Mouse (Mus musculus) C2C12 (cell line): ENCODE measurements at regions not wholly inside any gene's neighbourhood (a gene's known extent, or its start where the extent isn't known, plus 50 kb on each side); places are given as distances from the start of the nearest gene placed in this dataset.

Experiments
- CEBPB ChIP-seq: IDR thresholded peaks from one replicate; pipeline ENCODE4 v1.6.1; 2011; ENCODE audit warnings: low read depth, mild to moderate bottlenecking, control low read depth, moderate library complexity
- CTCF ChIP-seq: IDR thresholded peaks from one replicate; pipeline ENCODE4 v1.5.1; 2011; ENCODE audit not compliant: control insufficient read depth, insufficient read depth, insufficient read length
- MAX ChIP-seq: IDR thresholded peaks from one replicate; pipeline ENCODE4 v1.6.1; 2011; ENCODE audit warnings: mild to moderate bottlenecking, control low read depth
- MYOD1 ChIP-seq: IDR thresholded peaks from one replicate; pipeline ENCODE4 v1.6.1; 2011; ENCODE audit warnings: low read depth; ENCODE audit not compliant: control insufficient read depth, insufficient read length
- MYOG ChIP-seq: IDR thresholded peaks from one replicate; pipeline ENCODE4 v1.6.1; 2011; ENCODE audit not compliant: control insufficient read depth, insufficient read length; ENCODE audit errors: extremely low read depth
- USF1 ChIP-seq: IDR thresholded peaks from one replicate; pipeline ENCODE4 v1.6.1; 2011; ENCODE audit warnings: low read depth, mild to moderate bottlenecking, control low read depth, moderate library complexity

GRCm38 (mm10) chr19:15057801-15058200 is 459.9 kb upstream of the Tle4 start:
- TF ChIP-seq CTCF (no peak), MYOG (no peak), MAX (no peak), USF1 (no peak), CEBPB (no peak), MYOD1 (no peak)
